Mouse (Mus musculus): ENCODE data around the gene Ndufb4. TPM values are rescaled to one million over a fixed set of nuclear protein-coding genes. Genes with fewer than 3 reads are reported as not detected.
"Not testable (repeated sequence)": the region's sequence is repeated elsewhere in the genome, so short reads cannot be mapped to it uniquely, and the experiment has no call there.

The Ndufb4 gene
- polyA plus RNA-seq, 1 experiment from 2014 or later, result 60.0 TPM

GRCm38 (mm10) chr16:37651467-37651866, 2.8 kb downstream of the Ndufb4 start:
- Histone ChIP-seq H3K27ac (ENCODE audit: low read depth, low read length) (no peak overlapping the region), H3K27me3 (ENCODE audit: control insufficient read depth, insufficient read depth, low read length) (no peaks in the 10 kb centered on the region), H3K9me3 (ENCODE audit: control insufficient read depth, low read length) (no peaks in the 10 kb centered on the region), H3K4me3 (ENCODE audit: low read depth, low read length) (no peak overlapping the region), H3K4me1 (replicated peaks; ENCODE audit: control insufficient read depth, insufficient read depth, low read length) (peaks cover 5% of the 10 kb centered on the region; the same call in 1 of the 2 replicates), H3K4me2 (replicated peaks; ENCODE audit: low read depth, low read length) (no peak overlapping the region), H3K9ac (ENCODE audit: low read depth, low read length) (no peak overlapping the region), H3K36me3 (ENCODE audit: control insufficient read depth, insufficient read depth, low read length) (peaks cover 3% of the 10 kb centered on the region; the same call in 1 of the 2 replicates)
- WGBS, result 84% methylated on average over 5 of the region's 5 CpGs
- no peak for ATAC-seq (ENCODE audit: low FRiP score)
- no peak for DNase-seq (ENCODE audit: low spot score)

- H3K4me2 ChIP-seq (replicated peaks; ENCODE audit: low read depth, low read length), result no peak overlapping the region
- no peak overlapping the region for H3K9ac ChIP-seq (ENCODE audit: low read depth, low read length)
- H3K27ac ChIP-seq (ENCODE audit: low read depth, low read length), result no peak overlapping the region
- no peaks in the 10 kb centered on the region for H3K4me1 ChIP-seq (replicated peaks; ENCODE audit: control insufficient read depth, insufficient read depth, low read length)
- WGBS, result 88% methylated on average over 5 of the region's 5 CpGs
- DNase-seq (ENCODE audit: low spot score), result no peak
- peaks cover 3% of the 10 kb centered on the region; the same call in 1 of the 2 replicates for H3K36me3 ChIP-seq (ENCODE audit: control insufficient read depth, insufficient read depth, low read length)
- ATAC-seq (ENCODE audit: low FRiP score), result no peak
- no peak overlapping the region for H3K4me3 ChIP-seq (ENCODE audit: low read depth, low read length)
- H3K27me3 ChIP-seq (ENCODE audit: control insufficient read depth, insufficient read depth, low read length), result no peaks in the 10 kb centered on the region
- H3K9me3 ChIP-seq (ENCODE audit: control insufficient read depth, low read length), result no peaks in the 10 kb centered on the region
Observed at GRCm38 (mm10) chr16:37649068-37649467, 5.2 kb downstream of the Ndufb4 start.

GRCm38 (mm10) chr16:37647936-37648335, 6.3 kb downstream of the Ndufb4 start:
- no peak overlapping the region for H3K27ac ChIP-seq (ENCODE audit: low read depth, low read length)
- no peak for DNase-seq (ENCODE audit: low spot score)
- H3K36me3 ChIP-seq (ENCODE audit: control insufficient read depth, insufficient read depth, low read length), result peaks cover 3% of the 10 kb centered on the region; the same call in 1 of the 2 replicates
- ATAC-seq (ENCODE audit: low FRiP score), result no peak
- H3K27me3 ChIP-seq (ENCODE audit: control insufficient read depth, insufficient read depth, low read length), result no peaks in the 10 kb centered on the region
- no peaks in the 10 kb centered on the region for H3K9me3 ChIP-seq (ENCODE audit: control insufficient read depth, low read length)
- no peaks in the 10 kb centered on the region for H3K4me1 ChIP-seq (replicated peaks; ENCODE audit: control insufficient read depth, insufficient read depth, low read length)
- no peak overlapping the region for H3K9ac ChIP-seq (ENCODE audit: low read depth, low read length)
- no peak overlapping the region for H3K4me2 ChIP-seq (replicated peaks; ENCODE audit: low read depth, low read length)
- no peak overlapping the region for H3K4me3 ChIP-seq (ENCODE audit: low read depth, low read length)
- WGBS, result 94% methylated on average over 8 of the region's 8 CpGs

GRCm38 (mm10) chr16:37647067-37647466, 7.2 kb downstream of the Ndufb4 start:
- 89% methylated on average over 16 of the region's 16 CpGs for WGBS
- H3K4me2 ChIP-seq (replicated peaks; ENCODE audit: low read depth, low read length), result no peak overlapping the region

GRCm38 (mm10) chr16:37645799-37646198, 8.5 kb downstream of the Ndufb4 start:
- 83% methylated on average over 3 of the region's 3 CpGs for WGBS

More at GRCm38 (mm10) chr16:37647067-37647466, 7.2 kb downstream of the Ndufb4 start:
- H3K9me3 ChIP-seq (ENCODE audit: control insufficient read depth, low read length), result no peaks in the 10 kb centered on the region
- H3K4me3 ChIP-seq (ENCODE audit: low read depth, low read length), result no peak overlapping the region
- ATAC-seq (ENCODE audit: low FRiP score), result no peak
- DNase-seq (ENCODE audit: low spot score), result no peak
- H3K36me3 ChIP-seq (ENCODE audit: control insufficient read depth, insufficient read depth, low read length), result peaks cover 3% of the 10 kb centered on the region; the same call in 1 of the 2 replicates
- no peak overlapping the region for H3K9ac ChIP-seq (ENCODE audit: low read depth, low read length)
- no peaks in the 10 kb centered on the region for H3K27me3 ChIP-seq (ENCODE audit: control insufficient read depth, insufficient read depth, low read length)
- no peak overlapping the region for H3K27ac ChIP-seq (ENCODE audit: low read depth, low read length)
- no peaks in the 10 kb centered on the region for H3K4me1 ChIP-seq (replicated peaks; ENCODE audit: control insufficient read depth, insufficient read depth, low read length)

GRCm38 (mm10) chr16:37645211-37645610, 9.0 kb downstream of the Ndufb4 start:
- Histone ChIP-seq H3K36me3 (ENCODE audit: control insufficient read depth, insufficient read depth, low read length) (peaks cover 3% of the 10 kb centered on the region; the same call in 1 of the 2 replicates), H3K27me3 (ENCODE audit: control insufficient read depth, insufficient read depth, low read length) (no peaks in the 10 kb centered on the region), H3K9me3 (ENCODE audit: control insufficient read depth, low read length) (no peaks in the 10 kb centered on the region), H3K9ac (ENCODE audit: low read depth, low read length) (no peak overlapping the region), H3K27ac (ENCODE audit: low read depth, low read length) (no peak overlapping the region), H3K4me3 (ENCODE audit: low read depth, low read length) (no peak overlapping the region), H3K4me2 (replicated peaks; ENCODE audit: low read depth, low read length) (no peak overlapping the region), H3K4me1 (replicated peaks; ENCODE audit: control insufficient read depth, insufficient read depth, low read length) (no peaks in the 10 kb centered on the region)
- 94% methylated on average over 8 of the region's 8 CpGs for WGBS
- DNase-seq (ENCODE audit: low spot score) (no peak), ATAC-seq (ENCODE audit: low FRiP score) (no peak)

More at GRCm38 (mm10) chr16:37645799-37646198, 8.5 kb downstream of the Ndufb4 start:
- no peak overlapping the region for H3K9ac ChIP-seq (ENCODE audit: low read depth, low read length)
- ATAC-seq (ENCODE audit: low FRiP score), result no peak
- no peak for DNase-seq (ENCODE audit: low spot score)
- no peak overlapping the region for H3K27ac ChIP-seq (ENCODE audit: low read depth, low read length)
- H3K9me3 ChIP-seq (ENCODE audit: control insufficient read depth, low read length), result no peaks in the 10 kb centered on the region
- H3K36me3 ChIP-seq (ENCODE audit: control insufficient read depth, insufficient read depth, low read length), result peaks cover 3% of the 10 kb centered on the region; the same call in 1 of the 2 replicates
- H3K4me2 ChIP-seq (replicated peaks; ENCODE audit: low read depth, low read length), result no peak overlapping the region
- no peak overlapping the region for H3K4me3 ChIP-seq (ENCODE audit: low read depth, low read length)
- no peaks in the 10 kb centered on the region for H3K27me3 ChIP-seq (ENCODE audit: control insufficient read depth, insufficient read depth, low read length)
- H3K4me1 ChIP-seq (replicated peaks; ENCODE audit: control insufficient read depth, insufficient read depth, low read length), result no peaks in the 10 kb centered on the region

- DNase-seq (ENCODE audit: low spot score), result no peak
- Histone ChIP-seq H3K27ac (ENCODE audit: low read depth, low read length) (no peak overlapping the region), H3K27me3 (ENCODE audit: control insufficient read depth, insufficient read depth, low read length) (no peaks in the 10 kb centered on the region), H3K4me1 (replicated peaks; ENCODE audit: control insufficient read depth, insufficient read depth, low read length) (no peaks in the 10 kb centered on the region), H3K9ac (ENCODE audit: low read depth, low read length) (no peak overlapping the region), H3K36me3 (ENCODE audit: control insufficient read depth, insufficient read depth, low read length) (peaks cover 3% of the 10 kb centered on the region; the same call in 1 of the 2 replicates), H3K4me3 (ENCODE audit: low read depth, low read length) (no peak overlapping the region), H3K9me3 (ENCODE audit: control insufficient read depth, low read length) (no peaks in the 10 kb centered on the region), H3K4me2 (replicated peaks; ENCODE audit: low read depth, low read length) (no peak overlapping the region)
- WGBS, result 96% methylated on average over 5 of the region's 5 CpGs
- ATAC-seq (ENCODE audit: low FRiP score), result no peak
Observed at GRCm38 (mm10) chr16:37644486-37644885, 9.8 kb downstream of the Ndufb4 start.

- H3K27ac ChIP-seq (ENCODE audit: low read depth, low read length); H3K4me3 ChIP-seq (ENCODE audit: low read depth, low read length); H3K4me1 ChIP-seq (replicated peaks; ENCODE audit: control insufficient read depth, insufficient read depth, low read length); H3K4me2 ChIP-seq (replicated peaks; ENCODE audit: low read depth, low read length); H3K36me3 ChIP-seq (ENCODE audit: control insufficient read depth, insufficient read depth, low read length); DNase-seq (ENCODE audit: low spot score); H3K9ac ChIP-seq (ENCODE audit: low read depth, low read length); ATAC-seq (ENCODE audit: low FRiP score); H3K9me3 ChIP-seq (ENCODE audit: control insufficient read depth, low read length); H3K27me3 ChIP-seq (ENCODE audit: control insufficient read depth, insufficient read depth, low read length): not testable (repeated sequence)
Observed at GRCm38 (mm10) chr16:37640522-37640921, 13.7 kb downstream of the Ndufb4 start.

- Histone ChIP-seq H3K27ac (ENCODE audit: low read depth, low read length) (no peak overlapping the region), H3K36me3 (ENCODE audit: control insufficient read depth, insufficient read depth, low read length) (no peaks in the 10 kb centered on the region), H3K4me1 (replicated peaks; ENCODE audit: control insufficient read depth, insufficient read depth, low read length) (no peaks in the 10 kb centered on the region), H3K9me3 (ENCODE audit: control insufficient read depth, low read length) (no peaks in the 10 kb centered on the region), H3K4me3 (ENCODE audit: low read depth, low read length) (no peak overlapping the region), H3K9ac (ENCODE audit: low read depth, low read length) (no peak overlapping the region), H3K27me3 (ENCODE audit: control insufficient read depth, insufficient read depth, low read length) (no peaks in the 10 kb centered on the region), H3K4me2 (replicated peaks; ENCODE audit: low read depth, low read length) (no peak overlapping the region)
- DNase-seq (ENCODE audit: low spot score) (no peak), ATAC-seq (ENCODE audit: low FRiP score) (no peak)
Observed at GRCm38 (mm10) chr16:37637802-37638201, 16.5 kb downstream of the Ndufb4 start.
